Mouse (Mus musculus) CH12.LX (cell line): Measurements from ENCODE around the gene Bola3. TPM values are rescaled to one million over a fixed set of nuclear protein-coding genes. Genes with fewer than 3 reads are reported as not detected.

Experiments
- DNase-seq: peaks from one replicate; pipeline ENCODE4 v3.0.0-alpha.2; 2013; ENCODE audit errors: extremely low read depth
- H3K27ac ChIP-seq: 2 replicates; pipeline ENCODE4 v1.5.1; 2012; ENCODE audit warnings: low read depth, mild to moderate bottlenecking, control low read depth, moderate library complexity; ENCODE audit not compliant: insufficient read depth
- H3K27me3 ChIP-seq: replicated peaks from 2 replicates; pipeline ENCODE3; 2012; ENCODE audit warnings: inconsistent platforms
- H3K36me3 ChIP-seq, 2 experiments: replicated peaks in 1 of 2; 2 replicates each; pipeline versions ENCODE3 to v1.6.1; 2012; ENCODE audit warnings: inconsistent platforms in 1 of 2, low read length in 1 of 2, mild to moderate bottlenecking in 1 of 2, mixed read lengths in 1 of 2, moderate library complexity in 1 of 2; ENCODE audit not compliant: control insufficient read depth in 1 of 2, insufficient read depth in 1 of 2
- H3K4me1 ChIP-seq, 2 experiments: 2 replicates each; pipeline ENCODE4 v1.6.1; 2012; ENCODE audit warnings: inconsistent platforms in 1 of 2, moderate library complexity in 1 of 2; ENCODE audit not compliant: insufficient read depth in 2 of 2, control insufficient read depth in 1 of 2
- H3K4me2 ChIP-seq: 2 replicates; pipeline ENCODE4 v1.6.1; 2012; ENCODE audit warnings: low read depth, mild to moderate bottlenecking, control low read depth; ENCODE audit not compliant: poor library complexity, insufficient read depth, severe bottlenecking
- H3K4me3 ChIP-seq, 3 experiments: fragments of 150-350 bp in 1 of 3; sonication (generic) in 1 of 3; replicated peaks in 1 of 3; 2 replicates each; pipeline versions ENCODE3 to v1.5.1; 2011 to 2012; ENCODE audit warnings: low read depth in 2 of 3, low read length in 2 of 3, mild to moderate bottlenecking in 2 of 3, moderate library complexity in 2 of 3, control low read depth in 1 of 3, improper control_type of control experiment in 1 of 3, inconsistent platforms in 1 of 3, mixed read lengths in 1 of 3; ENCODE audit not compliant: poor library complexity in 1 of 3
- H3K79me2 ChIP-seq: replicated peaks from 2 replicates; pipeline ENCODE4 v1.6.1; 2012; ENCODE audit warnings: mild to moderate bottlenecking, moderate library complexity; ENCODE audit not compliant: control insufficient read depth, poor library complexity, insufficient read depth, severe bottlenecking; ENCODE audit errors: extremely low read depth
- H3K9ac ChIP-seq: 2 replicates; pipeline ENCODE4 v1.6.1; 2012; ENCODE audit warnings: low read depth, mild to moderate bottlenecking, control low read depth, moderate library complexity; ENCODE audit not compliant: insufficient read depth
- H3K9me3 ChIP-seq: replicated peaks from 2 replicates; pipeline ENCODE3; 2012; ENCODE audit warnings: low read length, inconsistent platforms, mixed read lengths
- BHLHE40 ChIP-seq: IDR thresholded peaks from 2 replicates; pipeline ENCODE4 v1.6.1; 2011; ENCODE audit warnings: mild to moderate bottlenecking, low read depth, low read length, improper control_type of control experiment
- CHD1 ChIP-seq: IDR thresholded peaks from 2 replicates; pipeline ENCODE4 v1.6.1; 2012; ENCODE audit warnings: low read depth, low read length, improper control_type of control experiment, inconsistent platforms
- CTCF ChIP-seq, 2 experiments: IDR thresholded peaks in 1 of 2; conservative IDR thresholded peaks in 1 of 2; 2 replicates each; pipeline ENCODE4 v1.5.1; 2011 to 2012; ENCODE audit warnings: low read depth in 2 of 2, low read length in 2 of 2, improper control_type of control experiment in 1 of 2, inconsistent platforms in 1 of 2, mild to moderate bottlenecking in 1 of 2, moderate library complexity in 1 of 2
- E2F4 ChIP-seq: IDR thresholded peaks from 2 replicates; pipeline ENCODE4 v1.6.1; 2011; ENCODE audit warnings: low read depth, low read length, improper control_type of control experiment; ENCODE audit not compliant: insufficient replicate concordance
- ETS1 ChIP-seq: conservative IDR thresholded peaks from 2 replicates; pipeline ENCODE4 v1.6.1; 2012; ENCODE audit warnings: low read depth, mild to moderate bottlenecking, inconsistent platforms, low read length, improper control_type of control experiment, moderate library complexity
- JUN ChIP-seq: IDR thresholded peaks from 2 replicates; pipeline ENCODE4 v1.6.1; 2011; ENCODE audit warnings: low read depth, mild to moderate bottlenecking, low read length, improper control_type of control experiment, moderate library complexity; ENCODE audit not compliant: insufficient read depth
- JUND ChIP-seq: conservative IDR thresholded peaks from 2 replicates; pipeline ENCODE4 v1.6.1; 2011; ENCODE audit warnings: low read depth, low read length, improper control_type of control experiment
- KAT2A ChIP-seq: IDR thresholded peaks from 2 replicates; pipeline ENCODE4 v1.6.1; 2012; ENCODE audit warnings: low read length, improper control_type of control experiment, inconsistent platforms; ENCODE audit not compliant: insufficient replicate concordance
- MAX ChIP-seq: IDR thresholded peaks from 2 replicates; pipeline ENCODE4 v1.6.1; 2011; ENCODE audit warnings: low read length, improper control_type of control experiment
- MAZ ChIP-seq: IDR thresholded peaks from 2 replicates; pipeline ENCODE4 v1.6.1; 2012; ENCODE audit warnings: low read depth, mild to moderate bottlenecking, inconsistent platforms, low read length, improper control_type of control experiment, moderate library complexity
- PAX5 ChIP-seq: IDR thresholded peaks from 2 replicates; pipeline ENCODE4 v1.6.1; 2012; ENCODE audit warnings: low read length, inconsistent platforms, mixed read lengths
- SIN3A ChIP-seq: IDR thresholded peaks from 2 replicates; pipeline ENCODE4 v1.6.1; 2012; ENCODE audit warnings: low read length, improper control_type of control experiment, inconsistent platforms
- SMC3 ChIP-seq: IDR thresholded peaks from 2 replicates; pipeline ENCODE4 v1.6.1; 2011; ENCODE audit warnings: low read depth, low read length, improper control_type of control experiment
- TBP ChIP-seq: conservative IDR thresholded peaks from 2 replicates; pipeline ENCODE4 v1.6.1; 2011; ENCODE audit warnings: low read depth, low read length, improper control_type of control experiment
- USF2 ChIP-seq: conservative IDR thresholded peaks from 2 replicates; pipeline ENCODE4 v1.6.1; 2011; ENCODE audit warnings: low read depth, low read length, improper control_type of control experiment
- ZKSCAN1 ChIP-seq: IDR thresholded peaks from 2 replicates; pipeline ENCODE4 v1.6.1; 2012; ENCODE audit warnings: low read depth, inconsistent platforms, low read length, improper control_type of control experiment, borderline replicate concordance
- ZNF384 ChIP-seq: IDR thresholded peaks from 2 replicates; pipeline ENCODE4 v1.6.1; 2012; ENCODE audit warnings: low read depth, low read length, improper control_type of control experiment, inconsistent platforms
- dilution Hi-C: fragments of 300-500 bp; cut with MboI; formaldehyde crosslinking; loops from 2 replicates; pipeline ENCODE4 v1.14.3; 2020; ENCODE audit warnings: low sequenced_read_pairs; ENCODE audit not compliant: extremely low pct_unique_long_range_greater_than_20kb, extremely low pct_ligation_motif_present
- in situ Hi-C: fragments of 300-500 bp; cut with MboI; formaldehyde crosslinking; loops from 3 replicates; pipeline ENCODE4 v1.14.3; 2019; ENCODE audit warnings: low sequenced_read_pairs, low pct_ligation_motif_present, low pct_unique_long_range_greater_than_20kb, mixed read lengths
- polyA plus RNA-seq: library from polyadenylated mRNA; unstranded; fragments of >175 nt; gene quantifications from 2 replicates; pipeline ENCODE4 v1.2.1, GENCODE M21; 2012; ENCODE audit warnings: low read depth; ENCODE audit not compliant: insufficient read length
- total RNA-seq, 2 experiments: library from RNA; depleted of rRNA; stranded (reverse); fragments of 300-350 nt in 1 of 2; fragments of >200 nt in 1 of 2; gene quantifications; 2 replicates each; pipeline ENCODE4 v1.2.3; 2012 to 2014

Bola3 gene
- total and polyA plus RNA-seq, 3 experiments = 35.3 to 223 (median 60.5) TPM

GRCm38 (mm10) chr6:83327591-83328190 is 21.3 kb upstream of the Bola3 start:
- H3K27me3 ChIP-seq = no peaks in the 10 kb centered on the region
- in situ Hi-C loops (no loop called here), dilution Hi-C loops (no loop called here)
- H3K4me3 ChIP-seq = peak overlapping the region; percentile 40 to 94 (median 85)
- H3K9me3 ChIP-seq = no peaks in the 10 kb centered on the region
- no peak overlapping the region; the same call in 1 of the 2 replicates for H3K9ac ChIP-seq
- no peak for DNase-seq
- H3K27ac ChIP-seq = no peak overlapping the region
- TF ChIP-seq KAT2A = 0 out of 2 replicates have a peak, but pooled peaks have one; percentile 39
- TF ChIP-seq USF2 = no peak
- TF ChIP-seq SIN3A = peak; percentile 51; the same call in 1 of the 2 replicates
- peak; percentile 25 for TF ChIP-seq SMC3
- TF ChIP-seq CTCF (conservative IDR thresholded peaks at IDR 0.05 in 1 of 2, IDR thresholded peaks at IDR 0.05 in 1 of 2; ENCODE audit: low read depth in 2 of 2, low read length in 2 of 2) = peak in 1 of 2 experiments; percentile 39; a peak in 2 of 4 replicates
- TF ChIP-seq ZNF384 = peak; percentile 54
- TF ChIP-seq PAX5 = no peak
- H3K4me2 ChIP-seq = peak overlapping the region; percentile 99
- H3K79me2 ChIP-seq = peaks cover 64% of the 10 kb centered on the region
- H3K4me1 ChIP-seq = peaks cover 11 to 32% of the 10 kb centered on the region in 2 experiments
- peaks cover 34 to 45% of the 10 kb centered on the region in 2 experiments for H3K36me3 ChIP-seq

GRCm38 (mm10) chr6:83341387-83341786 is 7.6 kb upstream of the Bola3 start:
- no peak for DNase-seq
- Histone ChIP-seq H3K9ac (no peak overlapping the region), H3K4me2 (no peak overlapping the region), H3K9me3 (no peaks in the 10 kb centered on the region), H3K4me1 (no peaks in the 10 kb centered on the region), H3K4me3 (no peak overlapping the region), H3K79me2 (peaks cover 9% of the 10 kb centered on the region), H3K27ac (no peak overlapping the region), H3K27me3 (no peaks in the 10 kb centered on the region), H3K36me3 (peaks cover 52 to 70% of the 10 kb centered on the region in 2 experiments)
- no peak for TF ChIP-seq TBP
- no peak for TF ChIP-seq ETS1
- TF ChIP-seq ZKSCAN1 = no peak
- no peak for TF ChIP-seq MAX
- no peak for TF ChIP-seq MAZ
- TF ChIP-seq JUN = no peak
- TF ChIP-seq CHD1 = no peak
- TF ChIP-seq JUND = no peak
- no peak for TF ChIP-seq BHLHE40
- no peak for TF ChIP-seq E2F4
- in situ Hi-C loops (no loop called here), dilution Hi-C loops (no loop called here)
